Comparison of ENCODE assay signal across 8 mouse cellular contexts in genomic region chr11:95106440-95107236, GRCm38 (mm10). TPM values are rescaled to one million over a fixed set of nuclear protein-coding genes. Genes with fewer than 3 reads are reported as not detected.
DNase-seq lines count a peak whose midpoint lies in the region; ATAC-seq and TF ChIP-seq lines count a peak whose summit lies in the region.

No protein-coding gene starts in this region.

- TF ChIP-seq CTCF in liver, adult 2 months (IDR thresholded peaks at IDR 0.05; ENCODE audit: low read depth, low read length), result peak; percentile 97
- peak; percentile 99; the same call in 1 of the 2 replicates for TF ChIP-seq CTCF in gastrocnemius, adult 2 months (IDR thresholded peaks at IDR 0.05)
- peak; percentile 96 for TF ChIP-seq CTCF in hindbrain, postnatal 0 days (IDR thresholded peaks at IDR 0.05; ENCODE audit: low read depth)
- peak; percentile 96 for TF ChIP-seq CTCF in small intestine, adult 2 months (IDR thresholded peaks at IDR 0.05; ENCODE audit: extremely low read depth, insufficient read length, insufficient replicate concordance, low read depth, low read length)

- ATAC-seq in liver, embryonic 11.5 days (replicated peaks; ENCODE audit: low FRiP score), result no peak
- peak; percentile 75 for ATAC-seq in hindbrain, postnatal 0 days
- ATAC-seq in midbrain, embryonic 11.5 days (ENCODE audit: low FRiP score), result peak; percentile 67; the same call in 1 of the 2 replicates

- no peaks in the 10 kb centered on the region for H3K4me1 ChIP-seq in liver, adult 2 months (ENCODE audit: control insufficient read depth, insufficient read depth, low read length)
- peaks cover 18% of the 10 kb centered on the region for H3K4me1 ChIP-seq in liver, embryonic 11.5 days (replicated peaks; ENCODE audit: control insufficient read depth, insufficient read depth, low read length)
- 0 out of 2 replicates have a peak, but pooled peaks cover 4% of the 10 kb centered on the region for H3K4me1 ChIP-seq in hindbrain, postnatal 0 days (ENCODE audit: insufficient read depth, low read length)
- peaks cover 9% of the 10 kb centered on the region; the same call in 1 of the 2 replicates for H3K4me1 ChIP-seq in midbrain, embryonic 11.5 days (ENCODE audit: control insufficient read depth, insufficient read depth, low read length)
- H3K4me1 ChIP-seq in small intestine, adult 2 months (ENCODE audit: control insufficient read depth, insufficient read depth, insufficient read length, low read length), result peaks cover 8% of the 10 kb centered on the region; the same call in 1 of the 2 replicates

- TF ChIP-seq POLR2A in liver, adult 2 months (IDR thresholded peaks at IDR 0.05; ENCODE audit: extremely low read depth, insufficient read depth, low read length), result no peak
- no peak for TF ChIP-seq POLR2A in small intestine, adult 2 months (IDR thresholded peaks at IDR 0.05; ENCODE audit: low read depth, low read length)

- no peak overlapping the region for H3K9ac ChIP-seq in liver, adult 2 months (ENCODE audit: low read depth, low read length)
- no peak overlapping the region for H3K9ac ChIP-seq in liver, embryonic 11.5 days (ENCODE audit: low read depth, low read length)
- no peak overlapping the region for H3K9ac ChIP-seq in hindbrain, postnatal 0 days (replicated peaks; ENCODE audit: low read length)
- H3K9ac ChIP-seq in midbrain, embryonic 11.5 days (ENCODE audit: low read length), result no peak overlapping the region

- H3K36me3 ChIP-seq in liver, adult 2 months (ENCODE audit: control insufficient read depth, insufficient read depth, low read length), result no peaks in the 10 kb centered on the region
- no peaks in the 10 kb centered on the region for H3K36me3 ChIP-seq in liver, embryonic 11.5 days (ENCODE audit: control insufficient read depth, insufficient read depth, low read length)
- no peaks in the 10 kb centered on the region for H3K36me3 ChIP-seq in hindbrain, postnatal 0 days (ENCODE audit: insufficient read depth, low read length)
- no peaks in the 10 kb centered on the region for H3K36me3 ChIP-seq in midbrain, embryonic 11.5 days (ENCODE audit: control insufficient read depth, insufficient read depth, low read length)
- H3K36me3 ChIP-seq in small intestine, adult 2 months (ENCODE audit: control insufficient read depth, insufficient read depth, low read length), result no peaks in the 10 kb centered on the region

- peak; percentile 29 for DNase-seq in liver, adult 2 months (ENCODE audit: extremely low read depth, low read depth, low spot score)
- no peak for DNase-seq in liver, embryonic 11.5 days (ENCODE audit: low spot score)
- peak; percentile 91 to 95 for DNase-seq in cerebellum, postnatal 36 days
- DNase-seq in gastrocnemius, adult 2 months, result peak; percentile 76
- peak; percentile 88 for DNase-seq in hindbrain, postnatal 0 days (ENCODE audit: low spot score)
- peak; percentile 70 to 78 for DNase-seq in left cerebral cortex, adult 18-20 months (ENCODE audit: low spot score in 2 of 2)
- DNase-seq in midbrain, embryonic 11.5 days (ENCODE audit: low spot score, missing footprints), result peak; percentile 99

- H3K27ac ChIP-seq in liver, adult 2 months (replicated peaks; ENCODE audit: insufficient read depth, low read depth, low read length), result no peak overlapping the region
- no peak overlapping the region for H3K27ac ChIP-seq in liver, embryonic 11.5 days (ENCODE audit: low read depth, low read length)
- no peak overlapping the region for H3K27ac ChIP-seq in gastrocnemius, adult 2 months
- H3K27ac ChIP-seq in hindbrain, postnatal 0 days, result peak overlapping the region; percentile 66; the same call in 1 of the 2 replicates
- H3K27ac ChIP-seq in midbrain, embryonic 11.5 days (ENCODE audit: low read depth, low read length), result no peak overlapping the region
- H3K27ac ChIP-seq in small intestine, adult 2 months (ENCODE audit: insufficient read depth, low read depth, low read length), result no peak overlapping the region

- no peak overlapping the region for H3K4me2 ChIP-seq in liver, embryonic 11.5 days
- peak overlapping the region; percentile 28 for H3K4me2 ChIP-seq in hindbrain, postnatal 0 days (ENCODE audit: low read depth, low read length)
- 0 out of 2 replicates have a peak overlapping the region, but pooled peaks have one; percentile 9 for H3K4me2 ChIP-seq in midbrain, embryonic 11.5 days

- intact Hi-C loops in gastrocnemius, adult 2 months (cut with DNase I), result loop anchor here (1.0 to 10.0 kb wide), 3 partner anchors 30 to 278 kb away; partner anchors contain the start of genes Itga3 and Slc35b1

- no peak overlapping the region for H3K4me3 ChIP-seq in liver, adult 2 months (ENCODE audit: insufficient read depth, low read depth, low read length)
- no peak overlapping the region for H3K4me3 ChIP-seq in liver, embryonic 11.5 days (ENCODE audit: low read depth, low read length)
- H3K4me3 ChIP-seq in gastrocnemius, adult 2 months, result no peak overlapping the region
- no peak overlapping the region for H3K4me3 ChIP-seq in hindbrain, postnatal 0 days (ENCODE audit: low read length)
- H3K4me3 ChIP-seq in midbrain, embryonic 11.5 days (ENCODE audit: low read depth, low read length), result no peak overlapping the region
- no peak overlapping the region for H3K4me3 ChIP-seq in small intestine, adult 2 months (ENCODE audit: low read depth, low read length)

- 34% methylated on average over 23 of the region's 23 CpGs for WGBS in liver, adult 2 months
- 26% methylated on average over 23 of the region's 23 CpGs for WGBS in liver, embryonic 11.5 days
- WGBS in hindbrain, postnatal 0 days, result 25% methylated on average over 23 of the region's 23 CpGs
- 36% methylated on average over 23 of the region's 23 CpGs for WGBS in midbrain, embryonic 11.5 days
- 35% methylated on average over 23 of the region's 23 CpGs for WGBS in small intestine, adult 2 months

- peaks cover 5% of the 10 kb centered on the region; the same call in 1 of the 2 replicates for H3K27me3 ChIP-seq in liver, adult 2 months (ENCODE audit: control insufficient read depth, insufficient read depth, low read length)
- H3K27me3 ChIP-seq in liver, embryonic 11.5 days (replicated peaks; ENCODE audit: control insufficient read depth, insufficient read depth, low read length), result peaks cover 28% of the 10 kb centered on the region
- H3K27me3 ChIP-seq in hindbrain, postnatal 0 days (ENCODE audit: insufficient read depth, low read length), result no peaks in the 10 kb centered on the region
- H3K27me3 ChIP-seq in midbrain, embryonic 11.5 days (ENCODE audit: control insufficient read depth, insufficient read depth, low read length), result 0 out of 2 replicates have a peak, but pooled peaks cover 2% of the 10 kb centered on the region
- peaks cover 8% of the 10 kb centered on the region for H3K27me3 ChIP-seq in small intestine, adult 2 months (ENCODE audit: control insufficient read depth, insufficient read depth, low read length)

- H3K9me3 ChIP-seq in liver, embryonic 11.5 days (ENCODE audit: control insufficient read depth, low read length), result no peaks in the 10 kb centered on the region
- no peaks in the 10 kb centered on the region for H3K9me3 ChIP-seq in hindbrain, postnatal 0 days (ENCODE audit: low read length)
- H3K9me3 ChIP-seq in midbrain, embryonic 11.5 days (ENCODE audit: control insufficient read depth, low read length), result no peaks in the 10 kb centered on the region

- H3K79me2 ChIP-seq in liver, adult 2 months (ENCODE audit: control insufficient read depth, insufficient read depth, low read length), result no peaks in the 10 kb centered on the region

RNA-seq across cellular contexts. Expression of gene Dlx3, which starts 13.3 kb away (rescaled TPM):
- total RNA-seq in liver, adult 2 months (2014; rRNA removed), result not detected in 2 replicates
- not detected in 2 replicates for polyA plus RNA-seq in liver, adult 2 months (2012; rRNA removed)
- 0.63 and 0.68 TPM in 2 replicates for polyA plus RNA-seq in liver, embryonic 11.5 days (2014; fragmentation: Nextera tagmentation; extraction: Ambion mirVana)
- total RNA-seq in gastrocnemius, adult 2 months (2021), result not detected
- total RNA-seq in hindbrain, postnatal 0 days (2014; rRNA removed), result 0.18 and 0.37 TPM in 2 replicates
- polyA plus RNA-seq in hindbrain, postnatal 0 days (2015; fragmentation: Nextera tagmentation; extraction: Ambion mirVana), result 0.23 and 0.28 TPM in 2 replicates
- total RNA-seq in left cerebral cortex, adult 18-20 months (2021), result not detected
- polyA plus RNA-seq in midbrain, embryonic 11.5 days (2014; fragmentation: Nextera tagmentation; extraction: Ambion mirVana), result 0.59 and 0.65 TPM in 2 replicates
- 0.13 and 0.33 TPM in 2 replicates for polyA plus RNA-seq in small intestine, adult 2 months (2012; rRNA removed)

RNA-seq across cellular contexts. Expression of gene Itga3, which starts 30.0 kb away (rescaled TPM):
- total RNA-seq in liver, adult 2 months (2014; rRNA removed), result 2.6 and 4.9 TPM in 2 replicates
- polyA plus RNA-seq in liver, adult 2 months (2012; rRNA removed), result 5.7 and 10.0 TPM in 2 replicates
- polyA plus RNA-seq in liver, embryonic 11.5 days (2014; fragmentation: Nextera tagmentation; extraction: Ambion mirVana), result 4.0 and 4.6 TPM in 2 replicates
- total RNA-seq in gastrocnemius, adult 2 months (2021), result 1 to 10 TPM; 4.3 to 5.2 TPM
- 55.4 and 68.8 TPM in 2 replicates for total RNA-seq in hindbrain, postnatal 0 days (2014; rRNA removed)
- polyA plus RNA-seq in hindbrain, postnatal 0 days (2015; fragmentation: Nextera tagmentation; extraction: Ambion mirVana), result 13.2 and 14.4 TPM in 2 replicates
- 10 to 100 TPM; 17.2 to 19.3 TPM for total RNA-seq in left cerebral cortex, adult 18-20 months (2021)
- 2.9 and 3.0 TPM in 2 replicates for polyA plus RNA-seq in midbrain, embryonic 11.5 days (2014; fragmentation: Nextera tagmentation; extraction: Ambion mirVana)
- 91.0 and 156 TPM in 2 replicates for polyA plus RNA-seq in small intestine, adult 2 months (2012; rRNA removed)

RNA-seq across cellular contexts. Expression of gene Dlx4, which starts 39.4 kb away (rescaled TPM):
- 0.07 TPM in 1 of 2 replicates, not detected in the other for total RNA-seq in liver, adult 2 months (2014; rRNA removed)
- polyA plus RNA-seq in liver, adult 2 months (2012; rRNA removed), result 0.21 and 0.29 TPM in 2 replicates
- 0.19 and 0.40 TPM in 2 replicates for polyA plus RNA-seq in liver, embryonic 11.5 days (2014; fragmentation: Nextera tagmentation; extraction: Ambion mirVana)
- total RNA-seq in gastrocnemius, adult 2 months (2021), result not detected
- total RNA-seq in hindbrain, postnatal 0 days (2014; rRNA removed), result 0.52 and 0.68 TPM in 2 replicates
- 0.29 and 0.43 TPM in 2 replicates for polyA plus RNA-seq in hindbrain, postnatal 0 days (2015; fragmentation: Nextera tagmentation; extraction: Ambion mirVana)
- total RNA-seq in left cerebral cortex, adult 18-20 months (2021), result under 1 TPM; 0.19 to 0.21 TPM
- polyA plus RNA-seq in midbrain, embryonic 11.5 days (2014; fragmentation: Nextera tagmentation; extraction: Ambion mirVana), result not detected in 2 replicates
- polyA plus RNA-seq in small intestine, adult 2 months (2012; rRNA removed), result not detected in 2 replicates
